Mouse (Mus musculus) right cerebral cortex, postnatal 4 days (tissue): ENCODE measurements around the gene Bcl2l10.
"Not testable (repeated sequence)": the region's sequence is repeated elsewhere in the genome, so short reads cannot be mapped to it uniquely, and the experiment has no call there.

Experiments
- DNase-seq: peaks from one replicate; pipeline ENCODE4 v3.0.0-alpha.2; 2022

Gene Bcl2l10

GRCm38 (mm10) chr9:75348066-75348465, 508 bp downstream of the Bcl2l10 start:
- DNase-seq, result no peak

- no peak for DNase-seq
Measured at GRCm38 (mm10) chr9:75348641-75349040, 1.1 kb downstream of the Bcl2l10 start.

GRCm38 (mm10) chr9:75353094-75353493, 5.5 kb downstream of the Bcl2l10 start:
- no peak for DNase-seq

- DNase-seq, result no peak
Measured at GRCm38 (mm10) chr9:75355783-75356182, 8.2 kb downstream of the Bcl2l10 start.

- DNase-seq, result no peak
Measured at GRCm38 (mm10) chr9:75357087-75357654, 9.6 kb downstream of the Bcl2l10 start.

- peak; percentile 81 for DNase-seq
Measured at GRCm38 (mm10) chr9:75361699-75362098, 14.1 kb downstream of the Bcl2l10 start.

GRCm38 (mm10) chr9:75362201-75362600, 14.6 kb downstream of the Bcl2l10 start:
- no peak for DNase-seq

GRCm38 (mm10) chr9:75363001-75363400, 15.4 kb downstream of the Bcl2l10 start:
- no peak for DNase-seq

- DNase-seq, result not testable (repeated sequence)
Measured at GRCm38 (mm10) chr9:75363702-75364101, 16.1 kb downstream of the Bcl2l10 start.

- DNase-seq, result no peak
Measured at GRCm38 (mm10) chr9:75365195-75365594, 17.6 kb downstream of the Bcl2l10 start.

- DNase-seq, result no peak
Measured at GRCm38 (mm10) chr9:75366191-75366590, 18.6 kb downstream of the Bcl2l10 start.

GRCm38 (mm10) chr9:75368779-75369178, 21.2 kb downstream of the Bcl2l10 start:
- no peak for DNase-seq

GRCm38 (mm10) chr9:75375606-75376005, 28.0 kb downstream of the Bcl2l10 start:
- DNase-seq, result no peak

GRCm38 (mm10) chr9:75376428-75376827, 28.9 kb downstream of the Bcl2l10 start:
- DNase-seq, result no peak

- DNase-seq, result no peak
Measured at GRCm38 (mm10) chr9:75378774-75379173, 31.2 kb downstream of the Bcl2l10 start.

- no peak for DNase-seq
Measured at GRCm38 (mm10) chr9:75382825-75383224, 35.3 kb downstream of the Bcl2l10 start.

- DNase-seq, result no peak
Measured at GRCm38 (mm10) chr9:75383785-75384184, 36.2 kb downstream of the Bcl2l10 start.

GRCm38 (mm10) chr9:75384337-75384962, 36.9 kb downstream of the Bcl2l10 start:
- no peak for DNase-seq

- DNase-seq, result no peak
Measured at GRCm38 (mm10) chr9:75385218-75385974, 37.8 kb downstream of the Bcl2l10 start.

- DNase-seq, result no peak
Measured at GRCm38 (mm10) chr9:75393251-75393650, 45.7 kb downstream of the Bcl2l10 start.

- no peak for DNase-seq
Measured at GRCm38 (mm10) chr9:75395971-75396370, 48.4 kb downstream of the Bcl2l10 start.

- no peak for DNase-seq
Measured at GRCm38 (mm10) chr9:75399069-75399468, 51.5 kb downstream of the Bcl2l10 start.

GRCm38 (mm10) chr9:75400639-75401038, 53.1 kb downstream of the Bcl2l10 start:
- no peak for DNase-seq
